In genomic region chr17:34370563-34370962, GRCm38 (mm10) we compare ENCODE assay signal across 48 mouse cellular contexts. TPM values are rescaled to one million over a fixed set of nuclear protein-coding genes. Genes with fewer than 3 reads are reported as not detected.
"Had no signal": no experiment of that assay in that cellular context is flagged by ENCODE, and none has a peak within 500 bp of the region (broad histone marks: within the 10 kb centered on the region; RNA-seq: fewer than 3 reads in every experiment).

No protein-coding gene starts in this region.

- DNase-seq: heart, postnatal 10 days; heart, postnatal 14 days; heart, postnatal 36 days; heart, postnatal 4 days; kidney, adult 11 months; kidney, adult 18-20 months; kidney, adult 2 months; kidney, adult 8-10 months; kidney, adult 9 months; kidney, postnatal 10 days; kidney, postnatal 14 days; kidney, postnatal 36 days; kidney, postnatal 4 days; layer of hippocampus, adult 9-11 months; layer of hippocampus, postnatal 36 days had no signal

- H3K4me3 ChIP-seq: heart, embryonic 10.5 days; heart, embryonic 12.5 days; heart, embryonic 13.5 days; heart, embryonic 15.5 days; hindbrain, embryonic 10.5 days; hindbrain, embryonic 12.5 days; hindbrain, embryonic 13.5 days; hindbrain, embryonic 15.5 days; kidney, embryonic 15.5 days; layer of hippocampus, adult 2 months; left cerebral cortex, adult 2 months had no signal

- H3K4me1 ChIP-seq: heart, embryonic 10.5 days; heart, embryonic 12.5 days; heart, embryonic 13.5 days; heart, embryonic 15.5 days; hindbrain, embryonic 10.5 days; hindbrain, embryonic 12.5 days; hindbrain, embryonic 13.5 days; hindbrain, embryonic 15.5 days; kidney, embryonic 15.5 days had no signal

- H3K27ac ChIP-seq: heart, embryonic 10.5 days; heart, embryonic 13.5 days; heart, embryonic 15.5 days; hindbrain, embryonic 10.5 days; hindbrain, embryonic 12.5 days; hindbrain, embryonic 13.5 days; hindbrain, embryonic 14.5 days; hindbrain, embryonic 15.5 days; hindbrain, postnatal 0 days; kidney, embryonic 15.5 days; kidney, postnatal 0 days; layer of hippocampus, adult 2 months; left cerebral cortex, adult 2 months had no signal

- H3K9ac ChIP-seq: heart, embryonic 12.5 days; heart, embryonic 13.5 days; heart, embryonic 15.5 days; hindbrain, embryonic 12.5 days; hindbrain, embryonic 13.5 days; hindbrain, embryonic 14.5 days; hindbrain, embryonic 15.5 days; kidney, embryonic 15.5 days had no signal

- H3K36me3 ChIP-seq: heart, embryonic 10.5 days; heart, embryonic 12.5 days; heart, embryonic 13.5 days; heart, embryonic 15.5 days; hindbrain, embryonic 10.5 days; hindbrain, embryonic 12.5 days; hindbrain, embryonic 13.5 days; hindbrain, embryonic 15.5 days; kidney, embryonic 15.5 days had no signal

- H3K27me3 ChIP-seq: heart, embryonic 12.5 days; hindbrain, embryonic 12.5 days; hindbrain, embryonic 13.5 days; hindbrain, embryonic 15.5 days; kidney, embryonic 15.5 days had no signal

- H3K9me3 ChIP-seq: heart, embryonic 10.5 days; heart, embryonic 13.5 days; heart, embryonic 15.5 days; hindbrain, embryonic 10.5 days; hindbrain, embryonic 12.5 days; hindbrain, embryonic 13.5 days; hindbrain, embryonic 15.5 days; kidney, embryonic 15.5 days had no signal

- H3K4me2 ChIP-seq: heart, embryonic 11.5 days; heart, embryonic 12.5 days; heart, embryonic 13.5 days; heart, embryonic 15.5 days; hindbrain, embryonic 12.5 days; hindbrain, embryonic 13.5 days; hindbrain, embryonic 14.5 days; hindbrain, embryonic 15.5 days; kidney, embryonic 15.5 days had no signal

- ATAC-seq: hindbrain, embryonic 16.5 days; hindbrain, postnatal 0 days; inflammation-experienced regulatory T-cells, adult 6 months had no signal

RNA-seq across cellular contexts. Expression of gene Btnl1, which starts 6.4 kb away (rescaled TPM):
- total RNA-seq: heart, adult 8-10 months; heart, postnatal 10 days; heart, postnatal 14 days; heart, postnatal 25 days; heart, postnatal 36 days; heart, postnatal 4 days; hematopoietic stem cell, adult 5-6 weeks; hindbrain, postnatal 0 days; layer of hippocampus, adult 18-20 months; layer of hippocampus, adult 2 months; layer of hippocampus, adult 8-10 months; layer of hippocampus, postnatal 10 days; layer of hippocampus, postnatal 14 days; layer of hippocampus, postnatal 25 days; layer of hippocampus, postnatal 36 days; left cerebral cortex, adult 18-20 months; left cerebral cortex, adult 2 months had no signal
- polyA plus RNA-seq: heart, embryonic 10.5 days; heart, embryonic 11.5 days; heart, embryonic 12.5 days; heart, embryonic 13.5 days; heart, embryonic 14.5 days; heart, embryonic 15.5 days; heart, postnatal 0 days; hindbrain, embryonic 10.5 days; hindbrain, embryonic 11.5 days; hindbrain, embryonic 12.5 days; hindbrain, embryonic 13.5 days; hindbrain, embryonic 14.5 days; hindbrain, embryonic 15.5 days; hindbrain, embryonic 16.5 days; hindbrain, postnatal 0 days; inflammation-experienced regulatory T-cells, adult 6 months; kidney, adult 2 months; kidney, embryonic 14.5 days; kidney, embryonic 15.5 days; kidney, embryonic 16.5 days; kidney, postnatal 0 days had no signal

RNA-seq across cellular contexts. Expression of gene Btnl2, which starts 15.9 kb away (rescaled TPM):
- total RNA-seq: hematopoietic stem cell, adult 5-6 weeks; hindbrain, postnatal 0 days had no signal
- polyA plus RNA-seq: heart, embryonic 10.5 days; heart, embryonic 11.5 days; heart, embryonic 13.5 days; heart, embryonic 14.5 days; heart, embryonic 15.5 days; heart, postnatal 0 days; hindbrain, embryonic 10.5 days; hindbrain, embryonic 11.5 days; hindbrain, embryonic 12.5 days; hindbrain, embryonic 13.5 days; hindbrain, embryonic 14.5 days; hindbrain, embryonic 16.5 days; inflammation-experienced regulatory T-cells, adult 6 months; kidney, embryonic 16.5 days had no signal

RNA-seq across cellular contexts. Expression of gene BC051142, which starts 28.1 kb away (rescaled TPM):
- total RNA-seq: heart, postnatal 10 days; heart, postnatal 36 days; heart, postnatal 4 days had no signal
- polyA plus RNA-seq: heart, embryonic 11.5 days; heart, embryonic 12.5 days; heart, embryonic 14.5 days; heart, embryonic 15.5 days; heart, embryonic 16.5 days had no signal

RNA-seq across cellular contexts. Expression of gene H2-Eb2, which starts 45.1 kb away (rescaled TPM):
- total RNA-seq: heart, adult 8-10 months; heart, postnatal 10 days; heart, postnatal 25 days; heart, postnatal 36 days; heart, postnatal 4 days; hematopoietic stem cell, adult 5-6 weeks; layer of hippocampus, adult 18-20 months; layer of hippocampus, adult 2 months; layer of hippocampus, adult 8-10 months; layer of hippocampus, postnatal 10 days; layer of hippocampus, postnatal 14 days; layer of hippocampus, postnatal 25 days; layer of hippocampus, postnatal 36 days; left cerebral cortex, adult 18-20 months; left cerebral cortex, adult 2 months had no signal
- polyA plus RNA-seq: heart, embryonic 10.5 days; heart, embryonic 11.5 days; heart, embryonic 12.5 days; heart, embryonic 13.5 days; heart, embryonic 14.5 days; heart, embryonic 15.5 days; heart, postnatal 0 days; hindbrain, embryonic 10.5 days; hindbrain, embryonic 11.5 days; intestine, embryonic 14.5 days; kidney, embryonic 15.5 days; kidney, postnatal 0 days had no signal
